Mouse (Mus musculus) lung, postnatal 0 days (tissue): ENCODE results near the gene Eif3d.

Experiments
- CTCF ChIP-seq: IDR thresholded peaks from 2 replicates; pipeline ENCODE4 v1.5.1; 2016; ENCODE audit warnings: antibody characterized with exemption, mild to moderate bottlenecking
- EP300 ChIP-seq: IDR thresholded peaks from 2 replicates; pipeline ENCODE4 v1.6.1; 2016; ENCODE audit warnings: antibody characterized with exemption, mild to moderate bottlenecking, control low read depth

GRCm38 (mm10) chr15:77925195-77925594 lies 45.4 kb downstream of the Eif3d start:
- TF ChIP-seq EP300 (no peak), CTCF (no peak)
